Mouse (Mus musculus) megakaryocyte, embryonic 14.5 days (primary cell): Measurements from ENCODE around the gene Exoc3l4.

ENCODE experiments used
- FLI1 ChIP-seq: IDR thresholded peaks from 2 replicates; pipeline ENCODE4 v1.6.1; 2012; ENCODE audit warnings: low read length, inconsistent platforms, mixed read lengths
- GATA1 ChIP-seq: IDR thresholded peaks from 3 replicates; pipeline ENCODE4 v1.6.1; 2012; ENCODE audit warnings: mixed read lengths, low read length, inconsistent platforms, borderline replicate concordance

DNA sequence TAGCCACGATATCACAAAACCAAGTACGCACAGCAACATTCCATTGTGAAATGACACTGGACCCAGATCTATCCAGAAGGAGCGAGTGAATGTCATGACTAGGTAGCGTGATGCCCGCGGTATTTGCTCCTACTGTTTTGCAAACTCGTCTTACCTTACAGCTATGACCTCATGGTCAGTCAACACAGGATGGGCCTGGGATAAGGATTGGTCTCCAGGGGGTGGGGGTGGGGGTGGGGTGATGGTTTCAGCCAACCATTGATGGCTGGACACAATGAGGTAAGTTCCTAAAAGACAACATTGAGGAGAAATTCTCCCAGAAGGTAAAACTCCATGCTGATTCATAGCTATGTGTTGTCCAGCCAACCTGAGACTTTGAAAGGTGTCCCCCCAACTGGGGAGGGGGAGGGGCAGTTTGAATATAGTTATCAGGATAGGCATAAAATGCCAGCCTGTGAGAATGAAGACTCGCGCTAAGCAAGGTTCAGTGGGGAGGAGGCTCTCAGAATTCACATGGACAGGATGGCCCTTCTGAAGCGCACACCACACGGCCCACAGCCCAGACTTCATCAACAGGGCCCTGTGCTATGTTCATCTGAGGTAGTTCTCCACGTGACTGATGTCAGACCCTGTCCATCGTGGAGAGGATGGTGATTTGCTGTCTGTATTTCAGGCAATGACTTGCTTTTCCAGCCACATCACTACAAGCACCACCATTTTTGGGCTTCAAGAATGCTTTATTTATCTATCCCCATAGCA, 30.8 kb upstream of the Exoc3l4 start:
- no peak for TF ChIP-seq GATA1
- TF ChIP-seq FLI1 = no peak
